Mouse (Mus musculus) limb, embryonic 14.5 days (tissue): ENCODE measurements around the gene Dbx1. TPM values are rescaled to one million over a fixed set of nuclear protein-coding genes. Genes with fewer than 3 reads are reported as not detected.
A peak's percentile ranks its signal among the peaks of the same experiment; 100 is the strongest.

Experiments
- ATAC-seq: fragments of 200-750 bp; cut with Nextera tagmentation; 2 replicates; pipeline ENCODE4 v1.8.0; 2017; ENCODE audit warnings: low read depth, moderate number of reproducible peaks, moderate TSS enrichment; ENCODE audit not compliant: low FRiP score
- DNase-seq: peaks from one replicate; pipeline ENCODE4 v3.0.0-alpha.2; 2015; ENCODE audit warnings: low spot score
- H3K27ac ChIP-seq: fragments of 300-500 bp; sonication (generic); replicated peaks from 2 replicates; pipeline ENCODE4 v1.5.1; 2014; ENCODE audit warnings: low read depth, mild to moderate bottlenecking, low read length, moderate library complexity, mixed read lengths
- H3K27me3 ChIP-seq: fragments of 300-500 bp; sonication (generic); 2 replicates; pipeline ENCODE4 v1.6.1; 2014; ENCODE audit warnings: low read length, mixed read lengths; ENCODE audit not compliant: control insufficient read depth, insufficient read depth
- H3K36me3 ChIP-seq: fragments of 300-500 bp; sonication (generic); 2 replicates; pipeline ENCODE4 v1.6.1; 2014; ENCODE audit warnings: mild to moderate bottlenecking, low read length, moderate library complexity, mixed read lengths; ENCODE audit not compliant: control insufficient read depth, insufficient read depth
- H3K4me1 ChIP-seq: fragments of 300-500 bp; sonication (generic); 2 replicates; pipeline ENCODE4 v1.6.1; 2014; ENCODE audit warnings: antibody characterized with exemption, low read length, mixed read lengths; ENCODE audit not compliant: control insufficient read depth, insufficient read depth
- H3K4me2 ChIP-seq: fragments of 300-500 bp; sonication (generic); replicated peaks from 2 replicates; pipeline ENCODE4 v1.6.1; 2014; ENCODE audit warnings: low read depth, mild to moderate bottlenecking, low read length, moderate library complexity; ENCODE audit not compliant: severe bottlenecking
- H3K4me3 ChIP-seq: fragments of 300-500 bp; sonication (generic); replicated peaks from 2 replicates; pipeline ENCODE4 v1.5.1; 2014; ENCODE audit warnings: low read length
- H3K9ac ChIP-seq: fragments of 300-500 bp; sonication (generic); 2 replicates; pipeline ENCODE4 v1.6.1; 2014; ENCODE audit warnings: mild to moderate bottlenecking, low read depth, low read length, moderate library complexity; ENCODE audit not compliant: severe bottlenecking
- H3K9me3 ChIP-seq: fragments of 300-500 bp; sonication (generic); 2 replicates; pipeline ENCODE4 v1.6.1; 2016; ENCODE audit warnings: low read length; ENCODE audit not compliant: control insufficient read depth
- POLR2A ChIP-seq: fragments of 200-500 bp; IDR thresholded peaks from 2 replicates; pipeline ENCODE4 v1.8.0; 2012; ENCODE audit warnings: inconsistent platforms, mild to moderate bottlenecking, moderate library complexity, borderline replicate concordance; ENCODE audit not compliant: insufficient read depth, insufficient read length; ENCODE audit errors: extremely low read depth
- WGBS: fragments of 180-500 bp; shearing (Covaris S2); extraction: QIAGEN DNeasy Blood & Tissue Kit; methylation state at CpG from one replicate; pipeline ENCODE4 v1.1.7; 2014; 5-methylcytosine and 5-hydroxymethylcytosine counted together
- polyA plus RNA-seq, 2 experiments: library from polyadenylated mRNA; depleted of rRNA in 1 of 2; stranded (reverse) in 1 of 2; unstranded in 1 of 2; fragments of >200 nt; fragmentation: Nextera tagmentation in 1 of 2; extraction: Ambion mirVana in 1 of 2; gene quantifications; 2 replicates each; pipeline versions ENCODE4 v1.2.1 to v1.2.3; 2012 to 2014

Gene Dbx1
- polyA plus RNA-seq, 2 experiments = 3.4 to 4.3 TPM

- Histone ChIP-seq H3K4me2 (no peak overlapping the region), H3K4me3 (no peak overlapping the region), H3K4me1 (no peaks in the 10 kb centered on the region; the same call in 1 of the 2 replicates), H3K9ac (no peak overlapping the region), H3K27ac (no peak overlapping the region), H3K36me3 (peaks cover 23% of the 10 kb centered on the region), H3K9me3 (no peaks in the 10 kb centered on the region), H3K27me3 (no peaks in the 10 kb centered on the region)
- DNase-seq (no peak), ATAC-seq (no peak)
- no peak for TF ChIP-seq POLR2A
- WGBS = 87% methylated on average over 14 of the region's 14 CpGs
Observed at GRCm38 (mm10) chr7:49604244-49604643, 32.4 kb downstream of the Dbx1 start.

- Histone ChIP-seq H3K4me1 (no peaks in the 10 kb centered on the region), H3K9me3 (no peaks in the 10 kb centered on the region), H3K4me3 (no peak overlapping the region), H3K27me3 (no peaks in the 10 kb centered on the region), H3K4me2 (no peak overlapping the region), H3K36me3 (peaks cover 24% of the 10 kb centered on the region; the same call in 1 of the 2 replicates), H3K9ac (no peak overlapping the region), H3K27ac (no peak overlapping the region)
- DNase-seq = peak; percentile 78
- WGBS = 39% methylated on average over 13 of the region's 13 CpGs
- TF ChIP-seq POLR2A = no peak
- peak; percentile 72; the same call in 1 of the 2 replicates for ATAC-seq
Observed at GRCm38 (mm10) chr7:49601191-49601975, 35.3 kb downstream of the Dbx1 start.

DNA sequence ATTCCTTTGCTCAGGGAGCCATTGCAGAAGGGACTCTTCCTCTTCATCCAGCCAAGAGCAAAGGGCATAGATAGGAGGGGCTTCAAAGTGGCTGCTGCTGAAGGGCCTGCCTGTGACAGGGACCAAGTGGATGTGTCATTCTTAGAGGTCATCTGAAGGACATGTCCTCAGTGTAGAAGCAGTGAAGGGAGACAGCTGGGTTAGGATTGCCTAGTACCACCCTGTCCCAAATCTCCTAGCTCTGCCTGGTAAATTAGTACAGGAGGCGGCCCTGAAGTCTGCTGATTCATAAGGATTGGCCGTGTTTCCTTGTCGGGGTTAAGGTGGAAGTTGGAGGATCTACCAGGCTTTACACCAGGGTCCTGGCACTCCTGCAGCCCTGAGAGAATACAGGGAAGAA is 36.7 kb downstream of the Dbx1 start:
- Histone ChIP-seq H3K27ac (no peak overlapping the region), H3K9ac (no peak overlapping the region), H3K36me3 (peaks cover 18% of the 10 kb centered on the region), H3K27me3 (no peaks in the 10 kb centered on the region), H3K4me1 (no peaks in the 10 kb centered on the region), H3K4me3 (no peak overlapping the region), H3K4me2 (no peak overlapping the region), H3K9me3 (no peaks in the 10 kb centered on the region)
- TF ChIP-seq POLR2A = no peak
- ATAC-seq = no peak
- no peak for DNase-seq
- 94% methylated on average over 3 of the region's 3 CpGs for WGBS

DNA sequence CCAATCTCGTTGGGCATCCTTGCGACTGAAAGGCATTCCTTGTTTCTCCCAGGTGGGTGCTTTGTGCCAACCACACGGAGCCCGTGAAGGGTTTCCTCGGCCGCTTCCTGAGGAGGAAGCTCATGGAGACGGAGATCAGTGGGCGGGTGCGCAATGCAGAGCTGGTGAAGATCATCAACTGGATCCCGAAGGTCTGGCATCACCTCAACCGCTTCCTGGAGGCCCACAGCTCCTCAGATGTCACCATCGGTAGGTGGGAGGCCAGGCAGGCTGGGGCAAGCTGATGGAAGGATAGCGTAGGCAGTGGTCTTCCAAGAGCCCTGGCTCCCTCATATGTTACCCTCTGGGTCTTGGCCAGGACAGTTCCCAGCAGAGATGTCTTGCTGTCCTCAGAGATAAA is 38.4 kb downstream of the Dbx1 start:
- ATAC-seq = no peak
- H3K4me2 ChIP-seq = no peak overlapping the region
- H3K4me3 ChIP-seq = no peak overlapping the region
- no peaks in the 10 kb centered on the region for H3K4me1 ChIP-seq
- no peaks in the 10 kb centered on the region for H3K9me3 ChIP-seq
- 92% methylated on average over 13 of the region's 13 CpGs for WGBS
- no peak overlapping the region for H3K27ac ChIP-seq
- no peak for DNase-seq
- H3K9ac ChIP-seq = no peak overlapping the region
- no peaks in the 10 kb centered on the region for H3K27me3 ChIP-seq
- H3K36me3 ChIP-seq = peaks cover 23% of the 10 kb centered on the region
- no peak for TF ChIP-seq POLR2A

DNA sequence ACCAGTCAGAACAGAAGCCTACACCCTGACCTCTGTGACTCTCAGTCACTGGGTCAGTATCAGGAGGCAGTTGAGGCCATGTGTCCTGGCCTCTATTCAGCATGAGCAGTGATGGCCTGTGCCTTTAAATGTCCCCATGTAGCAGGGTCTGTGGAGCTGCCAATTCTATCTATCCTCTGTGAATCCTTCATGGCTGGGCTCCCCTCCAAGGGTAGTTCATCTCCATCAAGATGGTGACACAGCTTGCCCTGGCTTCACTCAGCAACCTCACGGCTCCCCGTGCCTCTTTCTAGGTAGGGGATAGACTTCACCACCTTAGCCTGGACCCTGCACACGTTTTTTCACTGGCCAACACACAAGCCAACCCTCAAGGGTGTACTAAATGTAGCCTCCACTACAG is 38.9 kb downstream of the Dbx1 start:
- no peak overlapping the region for H3K9ac ChIP-seq
- peaks cover 19% of the 10 kb centered on the region for H3K36me3 ChIP-seq
- H3K27ac ChIP-seq = no peak overlapping the region
- H3K4me1 ChIP-seq = no peaks in the 10 kb centered on the region
- WGBS = 82% methylated on average over 3 of the region's 3 CpGs
- DNase-seq (no peak), ATAC-seq (no peak)
- no peak for TF ChIP-seq POLR2A
- H3K9me3 ChIP-seq = no peaks in the 10 kb centered on the region
- H3K4me2 ChIP-seq = no peak overlapping the region
- no peak overlapping the region for H3K4me3 ChIP-seq
- H3K27me3 ChIP-seq = no peaks in the 10 kb centered on the region
